Mouse (Mus musculus) cerebellum, postnatal 14 days (tissue): ENCODE data around the gene Cdhr5.

Experiments
- DNase-seq, 2 experiments: peaks; one replicate each; pipeline ENCODE4 v3.0.0; 2021; ENCODE audit warnings: mixed read lengths in 2 of 2

The Cdhr5 gene

DNA sequence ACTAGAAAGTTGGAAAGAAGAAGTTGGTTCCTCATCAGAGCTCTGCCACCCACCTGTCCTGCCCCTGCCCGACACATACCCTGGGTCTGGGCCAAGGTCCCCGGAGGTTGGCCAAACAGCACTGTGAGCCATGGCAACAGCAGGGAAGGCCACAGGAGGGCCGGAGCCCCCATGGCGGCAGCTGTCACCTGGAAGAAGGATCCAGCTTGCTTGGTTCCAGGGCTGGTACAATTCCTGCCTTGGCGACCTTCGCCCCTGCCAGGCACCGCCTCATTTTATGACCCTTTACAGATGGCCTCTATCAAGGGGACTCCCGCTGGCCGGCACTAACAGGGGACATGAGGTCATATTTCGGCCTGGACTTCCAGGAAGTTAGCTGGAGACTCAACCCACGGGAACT is at the start of gene Cdhr5:
Gene Cdhr5 (minus strand): TSS at position 241 of the 400 bp plus-strand sequence.
- DNase-seq: peak in 1 of 2 experiments; percentile 48

DNA sequence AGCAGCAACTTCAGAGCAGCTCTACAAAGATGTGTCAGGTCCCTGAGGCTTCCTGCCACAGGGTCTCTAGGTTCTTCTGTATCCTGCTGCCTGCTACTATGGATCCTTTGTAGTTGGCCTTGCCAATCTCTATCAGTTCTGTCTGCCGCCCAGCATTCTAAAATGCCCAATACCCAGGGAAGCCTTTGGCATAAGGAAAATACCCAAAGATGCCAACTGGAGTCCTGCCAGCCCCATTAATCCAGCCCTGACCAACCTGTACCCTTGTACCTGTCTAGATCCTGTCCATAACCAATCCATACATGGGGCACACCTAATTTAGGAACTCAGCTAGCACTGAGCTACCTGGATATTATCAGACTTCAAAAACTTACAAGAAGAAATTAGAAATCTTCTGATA is 48.1 kb upstream of the Cdhr5 start:
- DNase-seq: peak; percentile 67

DNA sequence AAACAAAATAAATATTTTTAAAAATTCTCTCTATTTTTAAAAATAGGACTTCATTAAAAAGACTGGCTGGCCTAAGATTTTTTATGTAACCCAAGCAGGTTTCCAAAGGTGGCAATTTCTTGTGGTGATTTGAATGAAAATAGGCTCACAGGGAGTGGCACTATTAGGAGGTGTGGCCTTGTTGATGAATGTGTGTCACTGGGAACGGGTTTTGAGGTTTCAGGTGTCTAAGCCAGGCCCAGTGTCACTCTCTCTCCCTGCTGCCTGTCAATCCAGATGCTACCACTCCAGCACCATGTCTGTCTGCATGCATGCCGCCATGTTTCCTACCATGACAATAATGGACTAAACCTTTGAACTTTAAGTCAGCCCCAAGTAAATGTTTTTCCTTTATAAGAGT is 42.9 kb upstream of the Cdhr5 start:
- DNase-seq: no peak

DNA sequence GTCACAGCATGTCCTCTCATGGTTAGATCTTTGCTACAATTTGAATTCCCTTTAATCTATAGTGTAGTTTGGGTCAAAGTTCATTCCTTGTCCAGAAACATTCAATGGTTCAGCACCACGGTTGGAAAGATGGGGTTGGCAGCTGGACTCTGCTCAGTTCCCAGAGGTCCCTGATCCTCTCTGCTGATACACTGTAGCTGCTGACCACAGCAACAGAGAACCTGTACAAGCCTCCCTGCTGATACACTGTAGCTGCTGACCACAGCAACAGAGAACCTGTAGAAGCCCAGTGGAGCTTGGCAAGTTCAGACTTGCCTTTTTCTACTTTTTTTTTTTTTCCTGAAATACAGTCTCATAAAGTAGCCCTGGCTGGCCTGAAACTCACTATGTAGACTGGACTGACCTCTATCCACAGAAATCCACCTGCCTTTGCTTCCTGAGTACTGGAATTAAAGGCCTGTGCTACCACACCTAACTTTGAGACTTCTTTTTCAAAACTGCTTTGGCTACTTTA is 41.1 kb upstream of the Cdhr5 start:
- no peak for DNase-seq

DNA sequence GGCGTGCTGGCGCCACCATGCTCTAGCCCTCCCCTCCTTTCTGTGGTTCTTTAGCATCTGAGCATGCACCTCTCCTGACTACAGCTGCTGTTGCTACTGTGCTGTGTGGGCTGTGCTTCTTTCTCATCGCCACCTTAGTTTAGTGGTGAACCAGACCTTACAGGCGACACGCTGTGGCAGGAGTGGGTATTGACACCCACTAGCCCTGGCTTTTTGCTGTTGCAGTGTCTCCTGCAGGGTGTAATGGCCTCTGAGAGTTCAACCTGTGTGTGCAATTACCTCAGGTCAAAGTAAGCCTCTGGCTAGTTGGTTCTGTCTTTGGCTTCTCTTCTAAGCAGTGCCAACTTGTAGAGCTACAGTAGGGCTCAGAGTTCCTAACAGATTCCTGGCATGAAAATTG is 39.4 kb upstream of the Cdhr5 start:
- peak; percentile 62 to 73 for DNase-seq

DNA sequence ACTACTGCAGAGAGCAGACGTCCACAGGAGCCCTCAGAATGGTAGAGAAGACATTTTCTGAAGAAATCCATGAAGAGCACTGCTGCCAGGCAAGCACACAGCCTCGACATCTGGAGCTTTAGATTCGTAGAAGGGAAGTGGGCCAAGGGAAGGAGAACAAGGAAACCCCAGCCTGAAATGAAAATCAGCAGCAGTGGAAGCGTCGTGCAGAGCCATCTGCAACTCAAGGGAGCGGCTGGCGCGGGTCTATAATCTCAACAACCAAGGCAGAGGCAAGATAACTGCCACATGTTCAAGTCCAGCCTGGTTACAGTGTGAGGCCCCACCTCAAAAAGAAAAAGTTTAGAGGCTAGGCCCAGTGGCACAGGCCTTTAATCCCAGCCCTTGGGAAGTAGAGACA is 38.5 kb upstream of the Cdhr5 start:
- no peak for DNase-seq

DNA sequence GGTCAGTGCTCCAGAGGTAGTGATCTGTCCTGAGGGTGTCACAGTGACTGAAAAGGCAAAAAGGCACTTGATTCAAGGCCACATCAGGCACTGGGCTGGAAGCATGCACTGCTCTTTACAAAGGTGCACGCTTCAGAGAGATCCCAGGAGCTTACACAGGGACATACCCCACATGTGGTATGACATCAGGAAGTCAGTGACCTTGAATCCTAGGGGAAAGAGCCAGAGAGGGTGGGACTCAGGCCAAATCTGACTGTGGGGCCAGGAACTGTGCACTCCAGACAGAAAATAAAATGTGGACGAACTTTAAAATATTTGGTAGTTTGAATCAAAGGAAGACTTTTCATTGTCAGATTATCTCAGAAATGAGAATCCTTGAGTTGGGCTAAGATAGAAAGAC is 37.8 kb upstream of the Cdhr5 start:
- no peak for DNase-seq

DNA sequence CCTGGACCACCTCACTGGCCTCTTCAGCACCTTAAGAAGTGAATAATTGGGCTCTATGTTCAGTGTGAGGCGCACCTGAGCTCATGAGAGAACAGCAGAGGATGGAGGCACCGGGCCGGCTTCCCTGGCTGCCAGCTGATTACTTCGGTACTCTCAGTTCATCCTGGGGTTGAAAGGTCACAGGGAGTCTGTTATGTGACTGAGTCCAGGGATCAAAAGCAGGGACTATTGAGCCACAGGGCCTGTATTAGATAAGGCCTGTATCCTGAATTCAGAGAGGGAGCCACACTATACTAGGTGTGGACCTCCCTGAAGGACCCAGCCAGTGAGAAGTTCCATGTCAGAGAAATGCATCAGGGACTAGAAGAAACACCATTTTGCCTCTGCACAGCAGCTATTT is 28.0 kb upstream of the Cdhr5 start:
- no peak for DNase-seq

DNA sequence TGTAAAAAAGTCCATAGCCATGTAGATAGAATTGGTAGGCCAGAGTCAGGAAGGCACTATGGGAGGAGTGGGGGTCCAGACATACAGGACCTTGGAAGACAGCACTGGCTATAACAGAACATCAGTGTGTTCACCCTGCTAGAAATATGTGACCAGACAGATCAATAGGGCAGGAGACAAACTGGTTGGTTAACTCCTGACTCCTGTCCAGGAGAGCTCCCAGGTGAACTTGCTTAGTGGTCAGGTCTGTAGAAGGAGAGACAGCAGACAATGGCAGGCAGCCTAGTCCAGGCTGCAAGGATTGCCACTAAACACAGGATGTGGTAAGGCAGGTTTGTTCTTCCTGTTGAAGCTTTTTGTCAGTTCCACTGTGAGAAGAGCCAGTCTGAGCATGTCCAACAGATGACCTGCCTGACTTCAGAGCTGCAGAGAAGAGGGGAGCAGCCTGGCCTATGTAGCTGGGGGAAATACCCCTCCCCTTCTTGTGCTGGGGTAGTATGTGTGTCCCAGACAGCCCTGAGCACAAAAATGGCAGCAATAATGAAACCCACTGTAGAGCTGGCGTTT is 26.2 kb upstream of the Cdhr5 start:
- no peak for DNase-seq

DNA sequence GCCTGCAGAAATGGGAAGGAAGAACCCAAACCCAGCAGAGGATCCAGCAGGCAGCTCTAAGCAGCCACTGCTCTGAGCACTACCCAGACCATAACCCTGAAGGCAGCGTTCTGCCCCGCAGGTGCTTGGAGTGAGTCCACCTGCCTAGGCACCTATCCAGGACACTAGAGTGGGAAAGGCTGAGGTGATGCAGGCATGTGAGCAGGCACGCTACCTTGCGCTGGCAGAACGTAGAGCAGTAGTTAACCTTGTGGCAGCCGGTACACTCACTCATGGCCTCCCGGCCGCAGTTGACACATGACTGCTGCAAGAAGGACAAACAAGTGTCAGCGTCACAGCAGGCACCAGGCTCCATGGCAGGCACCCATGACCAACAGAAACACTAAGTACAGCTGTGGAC is 24.8 kb upstream of the Cdhr5 start:
- peak; percentile 86 to 89 for DNase-seq

DNA sequence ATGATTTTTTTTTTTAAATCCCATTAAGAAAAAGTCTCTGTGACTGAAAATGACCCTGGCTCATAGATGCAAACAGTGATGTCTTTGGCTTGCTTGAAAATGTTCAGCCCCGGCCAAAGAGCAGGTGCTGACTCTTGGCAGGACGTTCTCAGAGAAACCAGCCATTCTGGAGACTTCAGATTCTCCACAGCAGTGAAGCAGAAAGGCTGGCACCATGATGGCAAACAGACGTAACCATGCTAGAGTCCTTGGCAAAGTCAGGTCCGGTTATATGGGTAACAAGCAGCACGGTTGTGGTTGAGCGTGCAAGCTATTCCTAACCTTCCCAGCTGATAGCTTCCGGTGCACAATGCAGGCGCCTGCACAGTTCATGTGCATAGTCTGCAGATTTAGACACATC is 22.6 kb upstream of the Cdhr5 start:
- peak; percentile 80 to 85 for DNase-seq

DNA sequence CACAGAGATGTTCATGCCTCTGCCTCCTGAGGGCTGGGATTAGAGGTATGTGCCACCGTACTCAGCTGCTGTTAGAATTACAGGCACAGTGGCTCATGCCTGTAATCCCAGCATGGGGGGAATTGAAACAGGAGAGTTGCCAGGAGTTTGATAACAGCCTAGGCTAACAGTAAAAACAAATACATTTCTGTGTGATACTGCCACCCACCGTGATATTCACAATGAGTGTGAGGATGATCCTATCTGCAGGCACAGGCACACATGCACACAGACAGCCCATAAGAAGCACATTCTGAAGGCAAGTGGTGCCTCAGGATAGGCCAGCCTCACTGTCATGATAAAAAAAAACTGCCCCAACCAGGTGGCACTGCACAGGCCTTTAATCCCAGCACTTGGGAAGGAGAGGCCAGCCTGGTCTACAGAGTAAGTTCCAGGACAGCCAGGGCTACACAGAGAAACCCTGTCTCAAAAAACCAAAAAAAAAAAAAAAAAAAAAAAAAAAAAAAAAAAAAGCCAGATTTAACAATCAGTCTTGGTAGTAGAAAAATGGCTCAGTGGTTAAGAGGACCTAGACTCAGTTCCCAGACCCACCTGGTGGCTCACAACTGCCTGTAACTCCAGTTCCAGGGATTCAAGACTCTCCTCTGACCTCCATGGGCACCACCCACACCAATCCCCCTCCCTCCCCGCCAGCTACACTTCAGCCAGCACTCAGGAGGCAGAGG is 21.5 kb upstream of the Cdhr5 start:
- peak; percentile 39 to 45 for DNase-seq

DNA sequence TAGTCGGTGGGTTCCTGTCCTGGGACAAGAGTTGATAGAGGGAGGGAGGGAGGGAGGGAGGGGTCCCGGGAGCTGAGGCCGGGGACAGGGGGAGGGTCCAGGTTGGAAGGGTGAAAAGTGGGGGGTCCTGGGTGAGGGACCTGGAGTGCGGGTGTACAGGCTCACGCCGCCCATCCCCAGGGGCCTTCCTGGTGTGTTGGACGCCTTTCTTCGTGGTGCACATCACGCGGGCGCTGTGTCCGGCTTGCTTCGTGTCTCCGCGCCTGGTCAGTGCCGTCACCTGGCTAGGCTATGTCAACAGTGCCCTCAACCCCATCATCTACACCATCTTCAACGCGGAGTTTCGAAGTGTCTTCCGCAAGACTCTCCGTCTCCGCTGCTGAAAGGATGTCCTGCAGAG is 17.9 kb upstream of the Cdhr5 start:
- no peak for DNase-seq

DNA sequence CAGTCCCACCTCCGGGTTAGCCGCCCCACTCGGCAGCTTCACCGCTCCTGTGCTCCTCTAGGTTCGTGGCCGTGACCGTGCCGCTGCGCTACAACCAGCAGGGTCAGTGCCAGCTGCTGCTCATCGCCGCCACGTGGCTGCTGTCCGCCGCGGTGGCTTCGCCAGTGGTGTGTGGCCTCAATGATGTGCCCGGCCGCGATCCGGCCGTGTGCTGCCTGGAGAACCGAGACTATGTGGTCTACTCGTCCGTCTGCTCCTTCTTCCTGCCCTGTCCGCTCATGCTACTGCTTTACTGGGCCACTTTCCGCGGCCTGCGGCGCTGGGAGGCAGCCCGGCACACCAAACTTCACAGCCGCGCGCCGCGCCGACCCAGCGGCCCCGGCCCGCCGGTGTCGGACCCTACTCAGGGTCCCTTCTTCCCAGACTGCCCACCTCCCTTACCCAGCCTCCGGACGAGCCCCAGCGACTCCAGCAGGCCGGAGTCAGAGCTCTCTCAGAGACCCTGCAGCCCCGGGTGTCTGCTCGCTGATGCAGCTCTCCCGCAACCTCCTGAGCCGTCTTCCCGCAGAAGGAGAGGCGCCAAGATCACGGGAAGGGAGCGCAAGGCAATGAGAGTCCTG is 17.4 kb upstream of the Cdhr5 start:
- DNase-seq: peak; percentile 36 to 52

DNA sequence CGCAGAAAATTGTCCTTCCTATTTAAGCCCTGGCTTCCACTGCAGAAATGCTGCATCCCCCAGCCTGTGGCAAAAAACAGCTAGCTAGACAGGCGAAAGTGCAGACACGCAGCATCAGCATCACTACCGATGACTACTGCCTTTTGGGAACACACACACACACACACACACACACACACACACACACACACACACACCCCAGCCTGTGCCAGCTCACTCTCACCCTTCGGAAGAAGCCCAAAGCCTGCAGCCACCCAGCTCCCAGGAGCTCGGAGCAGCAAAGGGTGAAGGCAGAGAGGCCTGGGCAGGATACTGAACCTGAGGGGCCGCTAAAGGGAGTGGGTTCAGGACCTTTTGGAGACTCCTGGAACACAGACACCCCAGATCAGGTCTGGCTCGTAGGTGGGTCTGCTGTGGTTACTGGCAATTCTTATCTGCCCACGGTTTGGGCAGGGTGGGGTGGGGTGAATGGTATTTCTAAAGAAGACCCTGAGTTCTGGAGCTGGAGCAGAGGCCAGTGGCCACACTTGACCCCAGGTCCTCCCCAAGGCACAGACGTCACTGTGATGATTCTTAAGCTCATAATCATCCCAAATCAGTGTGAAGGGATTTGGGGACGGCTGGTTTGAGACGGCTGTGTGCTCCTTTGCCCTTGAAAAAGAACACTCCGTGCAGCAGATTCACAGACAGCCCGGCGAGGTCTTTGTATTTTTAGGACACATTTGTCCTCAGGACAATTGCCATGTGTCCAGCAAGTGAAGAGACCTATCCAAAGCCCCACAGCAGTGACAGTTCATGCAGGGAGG is 16.2 kb upstream of the Cdhr5 start:
- DNase-seq: no peak

DNA sequence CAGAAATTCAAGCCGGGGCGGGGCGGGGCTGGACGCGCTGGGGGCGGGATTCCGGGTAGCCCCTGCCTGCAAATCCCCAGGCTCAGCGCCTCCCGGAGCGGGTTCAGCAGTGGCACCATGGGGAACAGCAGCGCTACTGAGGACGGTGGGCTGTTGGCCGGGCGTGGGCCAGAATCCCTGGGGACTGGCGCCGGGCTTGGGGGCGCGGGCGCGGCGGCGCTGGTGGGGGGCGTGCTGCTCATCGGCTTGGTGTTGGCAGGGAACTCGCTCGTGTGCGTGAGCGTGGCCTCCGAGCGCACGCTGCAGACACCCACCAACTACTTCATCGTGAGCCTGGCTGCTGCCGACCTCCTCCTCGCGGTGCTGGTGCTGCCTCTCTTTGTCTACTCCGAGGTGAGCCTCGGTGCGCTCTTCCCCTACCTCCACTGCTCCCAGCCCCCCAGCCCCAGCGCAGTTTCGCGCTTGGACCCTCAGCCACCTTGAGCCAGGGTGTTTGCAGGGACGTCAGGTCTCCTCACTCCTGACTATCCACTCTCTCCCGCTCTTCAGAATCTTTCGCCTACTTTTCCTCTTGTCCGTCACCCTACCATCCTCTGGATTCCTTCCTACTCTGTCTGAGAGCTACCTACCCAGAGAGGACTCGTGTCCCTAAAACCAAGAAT is 15.5 kb upstream of the Cdhr5 start, which contains the start of gene Drd4:
Gene Drd4 (plus strand): TSS at position 86 of the 662 bp plus-strand sequence.
- peak in 1 of 2 experiments; percentile 38 for DNase-seq

DNA sequence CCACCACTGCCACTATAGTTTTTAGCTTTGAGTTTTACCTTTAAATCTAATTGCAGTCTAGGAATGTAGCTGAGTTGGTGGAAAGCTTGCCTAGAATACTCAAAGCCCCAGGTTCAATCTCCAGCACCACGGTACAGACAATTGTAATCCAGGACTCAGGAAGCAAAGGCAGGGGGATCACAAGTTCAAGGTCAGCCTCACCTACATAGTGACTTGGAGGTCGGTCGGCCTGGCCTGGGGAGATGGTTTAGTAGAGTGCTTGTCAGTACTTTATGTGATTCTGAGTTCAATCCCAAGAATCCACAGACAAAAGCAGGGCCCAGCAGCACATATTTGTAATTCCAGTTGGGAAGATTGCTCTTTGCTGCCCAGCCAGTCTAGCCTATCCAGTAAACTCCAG is 11.5 kb upstream of the Cdhr5 start:
- DNase-seq: no peak

DNA sequence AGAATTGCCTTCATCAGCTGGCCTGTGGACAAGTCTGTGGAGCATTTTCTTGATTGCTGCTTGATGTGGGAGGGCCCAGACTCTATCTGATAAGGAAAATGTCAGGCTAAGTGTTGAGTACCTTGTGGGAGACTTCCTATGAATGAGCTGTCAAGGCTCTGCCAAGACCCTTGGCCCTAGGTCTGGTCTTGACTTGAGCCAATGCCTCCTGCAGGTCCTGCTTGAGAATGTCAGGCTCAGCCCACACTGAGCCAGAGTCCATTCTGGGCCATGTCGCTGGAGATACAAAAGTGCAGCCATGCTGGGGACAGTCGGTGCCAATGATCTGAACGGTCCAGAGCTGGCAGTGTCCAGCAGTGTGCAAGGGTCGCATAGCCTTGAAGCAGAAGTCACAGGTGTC is 6.2 kb upstream of the Cdhr5 start:
- DNase-seq: peak in 1 of 2 experiments; percentile 59

DNA sequence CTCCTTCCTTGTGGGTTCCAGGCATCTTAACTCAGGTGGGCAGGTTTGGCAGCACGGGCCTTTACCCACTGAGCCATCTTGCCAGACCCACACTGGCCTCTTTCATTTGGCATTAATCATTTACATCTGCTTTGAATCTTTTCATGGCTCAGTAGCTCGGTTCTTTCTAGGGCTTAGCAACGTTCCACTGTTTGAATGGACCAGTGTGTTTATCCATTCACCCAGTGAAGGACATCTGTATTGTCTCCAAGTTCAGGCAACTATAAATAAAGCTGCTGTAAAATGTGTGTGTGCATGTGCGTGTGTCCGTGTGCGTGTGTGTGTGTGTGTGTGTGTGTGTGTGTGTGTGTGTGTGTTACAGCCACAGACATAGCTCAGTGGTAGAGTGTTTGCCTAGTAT is 4.9 kb upstream of the Cdhr5 start:
- no peak for DNase-seq

DNA sequence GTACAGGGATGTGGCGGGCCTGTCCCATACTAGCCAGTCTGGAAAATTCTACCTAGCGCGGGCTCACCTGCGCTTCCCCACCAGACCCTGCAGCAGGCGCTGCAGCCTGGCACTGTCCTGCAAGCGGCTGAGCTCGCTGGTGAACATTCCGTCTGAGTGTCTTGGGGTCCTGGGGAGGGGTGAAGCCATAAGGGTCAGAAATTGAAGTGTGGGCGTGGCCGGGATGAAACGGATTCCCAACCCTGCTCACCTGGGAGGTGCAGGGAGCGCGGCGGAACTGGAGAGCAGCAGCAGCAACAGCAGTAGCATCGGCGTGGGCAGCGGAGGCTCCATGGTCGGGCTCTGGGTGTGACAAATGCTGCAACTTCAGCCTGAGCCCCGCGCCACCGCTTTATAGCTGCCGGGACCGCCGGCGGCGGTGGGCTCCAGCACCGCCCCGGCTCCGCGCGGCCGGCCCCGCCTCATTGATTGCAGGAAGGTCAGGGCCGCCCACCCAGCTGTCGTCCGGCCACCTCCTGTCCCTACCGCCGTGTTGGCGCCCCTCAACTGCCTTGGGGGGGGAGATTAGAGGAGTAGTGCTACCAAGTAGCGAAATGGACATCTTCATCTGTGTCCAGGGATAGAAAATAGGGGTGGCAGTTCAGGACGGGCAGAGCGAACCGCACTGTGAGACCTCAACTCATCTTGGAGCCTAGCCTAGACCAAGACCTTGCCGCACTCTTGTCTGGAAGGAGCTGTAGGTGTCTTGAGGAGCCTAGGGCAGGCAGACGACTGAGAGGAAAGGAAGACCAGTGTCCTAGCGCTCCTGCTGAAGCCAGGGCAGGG is 2.4 kb upstream of the Cdhr5 start, which contains the start of gene Sct:
Gene Sct (minus strand): TSS at position 368 of the 825 bp plus-strand sequence.
- DNase-seq: peak; percentile 72 to 77
